In the genomic region with DNA sequence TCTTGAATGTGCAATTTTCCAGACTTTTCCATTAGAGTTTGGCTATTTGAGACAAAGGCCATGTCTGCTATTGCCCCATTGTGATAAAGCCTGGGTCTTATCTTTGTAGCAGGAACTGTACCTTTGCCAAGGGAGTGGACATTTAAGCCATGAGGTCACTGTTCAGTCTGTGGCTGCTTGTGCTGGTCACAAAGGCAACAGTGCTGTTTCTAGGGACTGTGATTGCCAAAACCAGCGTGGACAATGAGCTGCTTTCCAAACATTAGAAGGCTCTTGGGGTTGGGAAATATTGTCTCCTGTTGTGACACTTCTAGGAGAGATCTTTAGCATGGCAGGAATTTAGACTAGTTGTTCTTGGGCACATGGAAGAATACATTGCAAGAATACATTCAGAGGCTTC, we compare ENCODE assay signal across 14 mouse cellular contexts. TPM values are rescaled to one million over a fixed set of nuclear protein-coding genes. Genes with fewer than 3 reads are reported as not detected.
DNase-seq lines count a peak whose midpoint lies in the region; ATAC-seq and TF ChIP-seq lines count a peak whose summit lies in the region.
"Had no signal": no experiment of that assay in that cellular context is flagged by ENCODE, and none has a peak within 500 bp of the region (broad histone marks: within the 10 kb centered on the region; RNA-seq: fewer than 3 reads in every experiment).

No protein-coding gene starts in this region.

- peaks cover 5 to 14% of the 10 kb centered on the region in 2 experiments for H3K4me1 ChIP-seq in heart, embryonic 14.5 days (ENCODE audit: control insufficient read depth in 2 of 2, insufficient read depth in 2 of 2, low read length in 2 of 2)
- peaks cover 15% of the 10 kb centered on the region for H3K4me1 ChIP-seq in midbrain, embryonic 13.5 days (replicated peaks)
- H3K4me1 ChIP-seq: limb, embryonic 12.5 days had no signal

- no peaks in the 10 kb centered on the region for H3K9me3 ChIP-seq in heart, embryonic 14.5 days (ENCODE audit: control insufficient read depth, low read length)
- no peaks in the 10 kb centered on the region for H3K9me3 ChIP-seq in midbrain, embryonic 13.5 days
- H3K9me3 ChIP-seq: limb, embryonic 12.5 days; midbrain, embryonic 15.5 days had no signal

- intact Hi-C loops in gastrocnemius, adult 2 months (cut with DNase I): no loop called here
- intact Hi-C loops in gastrocnemius, postnatal 14 days (cut with DNase I; ENCODE audit: low total_unique reads): no loop called here

- peak overlapping the region; percentile 40 for H3K27ac ChIP-seq in gastrocnemius, adult 2 months
- H3K27ac ChIP-seq in heart, embryonic 14.5 days (replicated peaks in 1 of 2; ENCODE audit: control insufficient read depth in 1 of 2, insufficient read depth in 1 of 2, low read depth in 2 of 2, low read length in 2 of 2): peak overlapping the region in 1 of 2 experiments; percentile 1; a peak in 2 of 4 replicates
- no peak overlapping the region for H3K27ac ChIP-seq in midbrain, embryonic 13.5 days
- H3K27ac ChIP-seq: limb, embryonic 12.5 days; midbrain, embryonic 15.5 days had no signal

- WGBS in heart, embryonic 14.5 days: 32% methylated on average over 1 of the region's 1 CpGs
- WGBS in midbrain, embryonic 13.5 days: 70% methylated on average over 1 of the region's 1 CpGs

- no peak overlapping the region for H3K9ac ChIP-seq in heart, embryonic 14.5 days (ENCODE audit: low read length)
- H3K9ac ChIP-seq in midbrain, embryonic 13.5 days (replicated peaks): no peak overlapping the region
- H3K9ac ChIP-seq: limb, embryonic 12.5 days; midbrain, embryonic 15.5 days had no signal

- H3K4me3 ChIP-seq in gastrocnemius, adult 2 months: no peak overlapping the region
- H3K4me3 ChIP-seq in heart, embryonic 14.5 days (ENCODE audit: control insufficient read depth in 1 of 2, insufficient read depth in 1 of 2, low read depth in 1 of 2, low read length in 2 of 2): no peak overlapping the region
- H3K4me3 ChIP-seq in midbrain, embryonic 13.5 days (replicated peaks): no peak overlapping the region
- H3K4me3 ChIP-seq: limb, embryonic 12.5 days; midbrain, embryonic 15.5 days had no signal

- peak; percentile 70; the same call in 1 of the 2 replicates for ATAC-seq in heart, embryonic 14.5 days (ENCODE audit: insufficient number of reproducible peaks, insufficient read depth, low FRiP score, low read depth)
- ATAC-seq in midbrain, embryonic 13.5 days: no peak
- ATAC-seq: midbrain, embryonic 15.5 days had no signal

- no peak for TF ChIP-seq CTCF in gastrocnemius, adult 2 months (IDR thresholded peaks at IDR 0.05)

- H3K27me3 ChIP-seq in heart, embryonic 14.5 days (ENCODE audit: control insufficient read depth, insufficient read depth, low read length): no peaks in the 10 kb centered on the region
- H3K27me3 ChIP-seq in midbrain, embryonic 13.5 days: no peaks in the 10 kb centered on the region
- H3K27me3 ChIP-seq: limb, embryonic 12.5 days; midbrain, embryonic 15.5 days had no signal

- H3K4me2 ChIP-seq in heart, embryonic 14.5 days (ENCODE audit: low read length): no peak overlapping the region
- no peak overlapping the region for H3K4me2 ChIP-seq in midbrain, embryonic 13.5 days (replicated peaks)
- H3K4me2 ChIP-seq: limb, embryonic 12.5 days; midbrain, embryonic 15.5 days had no signal

- no peaks in the 10 kb centered on the region for H3K36me3 ChIP-seq in heart, embryonic 14.5 days (ENCODE audit: control insufficient read depth, insufficient read depth, low read length)
- H3K36me3 ChIP-seq in midbrain, embryonic 13.5 days: no peaks in the 10 kb centered on the region
- H3K36me3 ChIP-seq: limb, embryonic 12.5 days; midbrain, embryonic 15.5 days had no signal

- no peak for DNase-seq in gastrocnemius, adult 2 months
- no peak for DNase-seq in gastrocnemius, postnatal 14 days
- peak; percentile 75 for DNase-seq in brain, adult 2 months (ENCODE audit: low read depth, low spot score)
- DNase-seq in lung, postnatal 14 days: peak; percentile 26
- DNase-seq in kidney, adult 11 months: no peak
- DNase-seq in urinary bladder, adult 2 months (ENCODE audit: low spot score): no peak
- DNase-seq: B cell, adult 2 months; cerebellum, adult 18-20 months; gastrocnemius, postnatal 10 days; thymus, adult 2 months had no signal

RNA-seq across cellular contexts. Expression of a gene that starts 42.5 kb away (rescaled TPM):
- total RNA-seq in gastrocnemius, adult 2 months (2021): 1 to 10 TPM in 1 of 2 experiments, under 1 TPM in 1; 0.74 to 1.7 TPM
- 1 to 10 TPM; 1.6 to 3.0 TPM for total RNA-seq in gastrocnemius, postnatal 14 days (2021)
- 0.36 and 0.46 TPM in 2 replicates for polyA plus RNA-seq in heart, embryonic 14.5 days (2014; fragmentation: Nextera tagmentation; extraction: Ambion mirVana)
- 4.9 and 6.3 TPM in 2 replicates for polyA plus RNA-seq in midbrain, embryonic 13.5 days (2015; fragmentation: Nextera tagmentation; extraction: Ambion mirVana)
- 3.3 and 4.7 TPM in 2 replicates for polyA plus RNA-seq in urinary bladder, adult 2 months (2012; rRNA removed)

Comparison
In these comparisons a context has a peak if more than half of its experiments do, and no peak if none do; other contexts are left out.
1. DNase-seq: peak in brain, adult 2 months (single experiment) and lung, postnatal 14 days (single experiment); none in gastrocnemius, adult 2 months (single experiment), gastrocnemius, postnatal 14 days (single experiment), kidney, adult 11 months (single experiment) and urinary bladder, adult 2 months (single experiment).